Comparison of ENCODE assay signal across 19 mouse cellular contexts in the genomic region with DNA sequence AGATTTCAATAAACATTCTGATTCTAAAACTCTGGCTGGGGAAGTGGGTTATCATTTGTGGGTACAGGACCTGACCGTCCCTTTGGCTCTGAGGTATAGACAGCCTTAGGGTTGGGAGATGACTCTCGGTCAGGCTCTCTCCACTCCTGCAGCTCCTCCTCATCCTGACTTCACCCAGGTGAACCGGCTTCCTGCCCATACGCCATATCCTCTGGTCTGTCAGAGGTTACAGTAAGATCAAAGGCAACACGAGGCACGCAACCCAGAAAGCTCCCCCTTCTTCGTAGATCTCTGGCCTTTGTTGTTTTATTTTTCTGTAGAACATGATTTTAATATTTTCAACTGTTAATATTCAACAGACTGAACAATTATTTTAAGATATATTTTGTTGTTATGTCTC. TPM values are rescaled to one million over a fixed set of nuclear protein-coding genes. Genes with fewer than 3 reads are reported as not detected.
"Had no signal": no experiment of that assay in that cellular context is flagged by ENCODE, and none has a peak within 500 bp of the region (broad histone marks: within the 10 kb centered on the region; RNA-seq: fewer than 3 reads in every experiment).

No protein-coding gene starts in this region.

- H3K4me2 ChIP-seq: liver, embryonic 11.5 days; lung, embryonic 14.5 days; midbrain, embryonic 13.5 days; neural tube, embryonic 12.5 days; stomach, embryonic 15.5 days had no signal

- H3K9ac ChIP-seq: lung, embryonic 14.5 days; midbrain, embryonic 13.5 days; neural tube, embryonic 12.5 days; stomach, embryonic 15.5 days had no signal

- H3K4me1 ChIP-seq: limb, embryonic 10.5 days; megakaryocyte, embryonic 14.5 days; midbrain, embryonic 13.5 days; stomach, embryonic 15.5 days had no signal

- DNase-seq: kidney, adult 2 months; kidney, postnatal 25 days; lung, embryonic 14.5 days; lung, postnatal 10 days; right cerebral cortex, postnatal 4 days; spleen, adult 18-20 months had no signal

- H3K27me3 ChIP-seq: midbrain, embryonic 13.5 days; neural tube, embryonic 12.5 days; stomach, embryonic 15.5 days had no signal

- ATAC-seq: intestine, embryonic 16.5 days; midbrain, embryonic 13.5 days had no signal

- H3K9me3 ChIP-seq: limb, embryonic 10.5 days; midbrain, embryonic 13.5 days; stomach, embryonic 15.5 days had no signal

- H3K36me3 ChIP-seq: limb, embryonic 10.5 days; midbrain, embryonic 13.5 days; neural tube, embryonic 12.5 days; stomach, embryonic 15.5 days had no signal

- H3K4me3 ChIP-seq: left cerebral cortex, adult 2 months; limb, embryonic 10.5 days; megakaryocyte, embryonic 14.5 days; midbrain, embryonic 13.5 days; neural tube, embryonic 12.5 days; stomach, embryonic 15.5 days had no signal

- H3K27ac ChIP-seq: left cerebral cortex, adult 2 months; limb, embryonic 10.5 days; macrophage; midbrain, embryonic 13.5 days; neural tube, embryonic 12.5 days; stomach, embryonic 15.5 days had no signal

RNA-seq across cellular contexts. Expression of a gene that starts 1.9 kb away (rescaled TPM):
- polyA plus RNA-seq: intestine, embryonic 16.5 days; kidney, adult 2 months; kidney, embryonic 16.5 days; limb, embryonic 10.5 days; limb, embryonic 14.5 days; liver, embryonic 11.5 days; liver, embryonic 16.5 days; lung, embryonic 14.5 days; macrophage; midbrain, embryonic 13.5 days; midbrain, postnatal 0 days; neural tube, embryonic 12.5 days; stomach, embryonic 15.5 days had no signal

RNA-seq across cellular contexts. Expression of a gene that starts 14.3 kb away (rescaled TPM):
- polyA plus RNA-seq: intestine, embryonic 16.5 days; kidney, adult 2 months; kidney, embryonic 16.5 days; limb, embryonic 10.5 days; lung, embryonic 14.5 days; macrophage; midbrain, postnatal 0 days; neural tube, embryonic 12.5 days; stomach, embryonic 15.5 days had no signal

RNA-seq across cellular contexts. Expression of a gene that starts 16.3 kb away (rescaled TPM):
- polyA plus RNA-seq: intestine, embryonic 16.5 days; kidney, embryonic 16.5 days; limb, embryonic 10.5 days; liver, embryonic 11.5 days; liver, embryonic 16.5 days; lung, embryonic 14.5 days; macrophage; midbrain, embryonic 13.5 days; midbrain, postnatal 0 days; neural tube, embryonic 12.5 days; stomach, embryonic 15.5 days had no signal

RNA-seq across cellular contexts. Expression of a gene that starts 35.8 kb away (rescaled TPM):
- polyA plus RNA-seq: intestine, embryonic 16.5 days; kidney, adult 2 months; kidney, embryonic 16.5 days; limb, embryonic 10.5 days; liver, embryonic 11.5 days; liver, embryonic 16.5 days; lung, embryonic 14.5 days; macrophage; midbrain, embryonic 13.5 days; midbrain, postnatal 0 days; neural tube, embryonic 12.5 days; stomach, embryonic 15.5 days had no signal
